Mouse (Mus musculus): ENCODE data around the gene Rbfox1. TPM values are rescaled to one million over a fixed set of nuclear protein-coding genes. Genes with fewer than 3 reads are reported as not detected.

Rbfox1 gene
- polyA plus RNA-seq, 1 experiment from 2014 or later = 276 TPM

GRCm38 (mm10) chr16:6646941-6647340 lies 761.8 kb downstream of the Rbfox1 start:
- H3K27me3 ChIP-seq (replicated peaks; ENCODE audit: control insufficient read depth, insufficient read depth, low read length) = no peaks in the 10 kb centered on the region
- peak; percentile 64 for ATAC-seq
- WGBS = 26% methylated on average over 5 of the region's 5 CpGs

GRCm38 (mm10) chr16:6648753-6649152 lies 763.6 kb downstream of the Rbfox1 start:
- no peaks in the 10 kb centered on the region for H3K9me3 ChIP-seq (ENCODE audit: control insufficient read depth, low read length)
- no peak overlapping the region for H3K27ac ChIP-seq (ENCODE audit: low read depth, low read length)
- H3K9ac ChIP-seq (ENCODE audit: low read depth, low read length) = no peak overlapping the region
- H3K4me3 ChIP-seq (ENCODE audit: low read length) = no peak overlapping the region
- ATAC-seq = no peak
- no peaks in the 10 kb centered on the region for H3K27me3 ChIP-seq (replicated peaks; ENCODE audit: control insufficient read depth, insufficient read depth, low read length)
- no peaks in the 10 kb centered on the region for H3K36me3 ChIP-seq (ENCODE audit: control insufficient read depth, insufficient read depth, low read length)
- H3K4me1 ChIP-seq (ENCODE audit: control insufficient read depth, insufficient read depth, low read depth, low read length) = peaks cover 4% of the 10 kb centered on the region; the same call in 1 of the 2 replicates
- no peak overlapping the region for H3K4me2 ChIP-seq (ENCODE audit: low read length)
- 92% methylated on average over 1 of the region's 1 CpGs for WGBS

More at GRCm38 (mm10) chr16:6646941-6647340, 761.8 kb downstream of the Rbfox1 start:
- Histone ChIP-seq H3K27ac (ENCODE audit: low read depth, low read length) (peak overlapping the region; percentile 32; the same call in 1 of the 2 replicates), H3K9me3 (ENCODE audit: control insufficient read depth, low read length) (no peaks in the 10 kb centered on the region), H3K9ac (ENCODE audit: low read depth, low read length) (0 out of 2 replicates have a peak overlapping the region, but pooled peaks have one; percentile 2), H3K4me2 (ENCODE audit: low read length) (no peak overlapping the region), H3K4me3 (ENCODE audit: low read length) (no peak overlapping the region), H3K36me3 (ENCODE audit: control insufficient read depth, insufficient read depth, low read length) (no peaks in the 10 kb centered on the region), H3K4me1 (ENCODE audit: control insufficient read depth, insufficient read depth, low read depth, low read length) (peaks cover 4% of the 10 kb centered on the region; the same call in 1 of the 2 replicates)

- no peak overlapping the region for H3K27ac ChIP-seq (ENCODE audit: low read depth, low read length)
- H3K4me2 ChIP-seq (ENCODE audit: low read length) = no peak overlapping the region
- H3K36me3 ChIP-seq (ENCODE audit: control insufficient read depth, insufficient read depth, low read length) = 0 out of 2 replicates have a peak, but pooled peaks cover 2% of the 10 kb centered on the region
- H3K9ac ChIP-seq (ENCODE audit: low read depth, low read length) = no peak overlapping the region
- H3K4me3 ChIP-seq (ENCODE audit: low read length) = no peak overlapping the region
- ATAC-seq = no peak
- H3K27me3 ChIP-seq (replicated peaks; ENCODE audit: control insufficient read depth, insufficient read depth, low read length) = no peaks in the 10 kb centered on the region
- peaks cover 9% of the 10 kb centered on the region for H3K9me3 ChIP-seq (ENCODE audit: control insufficient read depth, low read length)
- WGBS = 70% methylated on average over 2 of the region's 2 CpGs
- no peaks in the 10 kb centered on the region for H3K4me1 ChIP-seq (ENCODE audit: control insufficient read depth, insufficient read depth, low read depth, low read length)
Measured at GRCm38 (mm10) chr16:6658594-6658993, 773.4 kb downstream of the Rbfox1 start.

- Histone ChIP-seq H3K27me3 (replicated peaks; ENCODE audit: control insufficient read depth, insufficient read depth, low read length) (no peaks in the 10 kb centered on the region), H3K36me3 (ENCODE audit: control insufficient read depth, insufficient read depth, low read length) (no peaks in the 10 kb centered on the region), H3K27ac (ENCODE audit: low read depth, low read length) (no peak overlapping the region), H3K4me1 (ENCODE audit: control insufficient read depth, insufficient read depth, low read depth, low read length) (no peaks in the 10 kb centered on the region), H3K4me3 (ENCODE audit: low read length) (no peak overlapping the region), H3K9ac (ENCODE audit: low read depth, low read length) (no peak overlapping the region), H3K4me2 (ENCODE audit: low read length) (no peak overlapping the region), H3K9me3 (ENCODE audit: control insufficient read depth, low read length) (no peaks in the 10 kb centered on the region)
- ATAC-seq = no peak
- WGBS = 89% methylated on average over 1 of the region's 1 CpGs
Measured at GRCm38 (mm10) chr16:6686076-6686757, 801.1 kb downstream of the Rbfox1 start.

DNA sequence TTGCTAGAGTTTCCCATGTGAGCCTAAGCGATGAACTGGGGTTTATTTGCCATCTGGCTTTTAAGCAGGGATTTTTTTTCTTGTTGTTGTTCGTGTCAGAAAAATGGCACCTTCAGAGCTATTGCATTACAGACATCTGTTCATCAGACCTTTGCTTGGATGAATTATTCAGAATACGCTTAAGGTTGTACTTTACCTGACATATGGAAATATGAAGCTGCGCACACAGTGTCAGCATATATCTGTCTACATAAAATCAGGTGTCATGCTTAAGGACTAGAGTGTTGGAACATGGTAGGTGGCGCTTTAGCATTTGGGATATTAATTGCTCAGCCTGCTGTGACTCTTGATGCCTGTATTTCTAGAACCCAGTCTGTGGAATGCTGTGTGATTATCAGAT lies 819.7 kb downstream of the Rbfox1 start:
- H3K4me2 ChIP-seq (ENCODE audit: low read length) = no peak overlapping the region
- WGBS = 72% methylated on average over 5 of the region's 5 CpGs
- no peak for ATAC-seq
- no peak overlapping the region for H3K4me3 ChIP-seq (ENCODE audit: low read length)
- no peak overlapping the region for H3K9ac ChIP-seq (ENCODE audit: low read depth, low read length)
- no peaks in the 10 kb centered on the region for H3K27me3 ChIP-seq (replicated peaks; ENCODE audit: control insufficient read depth, insufficient read depth, low read length)
- no peaks in the 10 kb centered on the region for H3K36me3 ChIP-seq (ENCODE audit: control insufficient read depth, insufficient read depth, low read length)
- H3K9me3 ChIP-seq (ENCODE audit: control insufficient read depth, low read length) = no peaks in the 10 kb centered on the region
- H3K27ac ChIP-seq (ENCODE audit: low read depth, low read length) = no peak overlapping the region
- no peaks in the 10 kb centered on the region for H3K4me1 ChIP-seq (ENCODE audit: control insufficient read depth, insufficient read depth, low read depth, low read length)

- H3K27ac ChIP-seq (ENCODE audit: low read depth, low read length) = no peak overlapping the region
- peaks cover 5% of the 10 kb centered on the region; the same call in 1 of the 2 replicates for H3K4me1 ChIP-seq (ENCODE audit: control insufficient read depth, insufficient read depth, low read depth, low read length)
- WGBS = 91% methylated on average over 1 of the region's 1 CpGs
- no peaks in the 10 kb centered on the region for H3K27me3 ChIP-seq (replicated peaks; ENCODE audit: control insufficient read depth, insufficient read depth, low read length)
- H3K4me3 ChIP-seq (ENCODE audit: low read length) = no peak overlapping the region
- H3K9ac ChIP-seq (ENCODE audit: low read depth, low read length) = no peak overlapping the region
- no peak for ATAC-seq
- no peaks in the 10 kb centered on the region for H3K36me3 ChIP-seq (ENCODE audit: control insufficient read depth, insufficient read depth, low read length)
- H3K9me3 ChIP-seq (ENCODE audit: control insufficient read depth, low read length) = no peaks in the 10 kb centered on the region
- no peak overlapping the region for H3K4me2 ChIP-seq (ENCODE audit: low read length)
Measured at GRCm38 (mm10) chr16:6712341-6712740, 827.2 kb downstream of the Rbfox1 start.

GRCm38 (mm10) chr16:6715245-6715644 lies 830.1 kb downstream of the Rbfox1 start:
- no peaks in the 10 kb centered on the region for H3K27me3 ChIP-seq (replicated peaks; ENCODE audit: control insufficient read depth, insufficient read depth, low read length)
- H3K9me3 ChIP-seq (ENCODE audit: control insufficient read depth, low read length) = no peaks in the 10 kb centered on the region
- no peak overlapping the region for H3K4me3 ChIP-seq (ENCODE audit: low read length)
- peaks cover 9% of the 10 kb centered on the region for H3K4me1 ChIP-seq (ENCODE audit: control insufficient read depth, insufficient read depth, low read depth, low read length)
- H3K9ac ChIP-seq (ENCODE audit: low read depth, low read length) = no peak overlapping the region
- no peak overlapping the region for H3K4me2 ChIP-seq (ENCODE audit: low read length)
- H3K36me3 ChIP-seq (ENCODE audit: control insufficient read depth, insufficient read depth, low read length) = no peaks in the 10 kb centered on the region
- ATAC-seq = no peak
- no peak overlapping the region for H3K27ac ChIP-seq (ENCODE audit: low read depth, low read length)
- WGBS = 94% methylated on average over 4 of the region's 4 CpGs

DNA sequence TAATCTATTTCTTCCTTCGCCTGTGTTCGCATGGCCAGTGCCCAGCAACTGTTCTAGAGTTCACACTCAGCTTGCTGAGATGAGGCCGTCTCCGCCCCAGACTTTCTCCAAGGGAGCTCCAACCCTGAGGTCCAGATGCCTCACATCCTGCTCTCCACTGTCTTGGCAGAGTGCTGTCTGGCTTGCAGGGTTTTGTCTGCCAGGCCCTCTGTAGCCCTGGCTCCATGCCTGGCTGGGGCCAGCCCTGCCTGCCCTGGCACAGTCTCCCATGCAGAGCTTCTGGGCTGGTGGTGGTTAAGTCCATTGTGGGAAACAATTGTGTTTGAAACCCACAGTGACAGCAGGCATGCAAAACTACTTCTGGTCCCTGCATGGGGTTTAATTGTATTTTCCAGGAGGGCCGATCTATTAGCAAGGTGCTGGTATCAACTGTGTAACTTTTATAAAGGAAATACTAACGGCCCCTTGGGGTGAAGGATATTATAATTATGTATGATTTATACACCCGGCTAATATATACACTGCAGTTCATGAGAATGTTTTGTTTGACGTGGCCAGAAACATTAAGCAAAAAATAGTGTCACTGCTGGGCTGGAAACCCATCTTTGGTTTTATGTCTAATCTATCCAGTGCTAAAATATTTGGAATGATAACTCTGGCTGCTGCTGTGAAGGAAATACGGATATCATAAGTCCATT lies 831.2 kb downstream of the Rbfox1 start:
- no peak overlapping the region for H3K9ac ChIP-seq (ENCODE audit: low read depth, low read length)
- no peaks in the 10 kb centered on the region for H3K36me3 ChIP-seq (ENCODE audit: control insufficient read depth, insufficient read depth, low read length)
- H3K27me3 ChIP-seq (replicated peaks; ENCODE audit: control insufficient read depth, insufficient read depth, low read length) = no peaks in the 10 kb centered on the region
- H3K27ac ChIP-seq (ENCODE audit: low read depth, low read length) = peak overlapping the region; percentile 3; the same call in 1 of the 2 replicates
- no peak overlapping the region for H3K4me2 ChIP-seq (ENCODE audit: low read length)
- H3K9me3 ChIP-seq (ENCODE audit: control insufficient read depth, low read length) = no peaks in the 10 kb centered on the region
- 49% methylated on average over 9 of the region's 9 CpGs for WGBS
- H3K4me1 ChIP-seq (ENCODE audit: control insufficient read depth, insufficient read depth, low read depth, low read length) = peaks cover 9% of the 10 kb centered on the region
- ATAC-seq = peak; percentile 97
- no peak overlapping the region for H3K4me3 ChIP-seq (ENCODE audit: low read length)

DNA sequence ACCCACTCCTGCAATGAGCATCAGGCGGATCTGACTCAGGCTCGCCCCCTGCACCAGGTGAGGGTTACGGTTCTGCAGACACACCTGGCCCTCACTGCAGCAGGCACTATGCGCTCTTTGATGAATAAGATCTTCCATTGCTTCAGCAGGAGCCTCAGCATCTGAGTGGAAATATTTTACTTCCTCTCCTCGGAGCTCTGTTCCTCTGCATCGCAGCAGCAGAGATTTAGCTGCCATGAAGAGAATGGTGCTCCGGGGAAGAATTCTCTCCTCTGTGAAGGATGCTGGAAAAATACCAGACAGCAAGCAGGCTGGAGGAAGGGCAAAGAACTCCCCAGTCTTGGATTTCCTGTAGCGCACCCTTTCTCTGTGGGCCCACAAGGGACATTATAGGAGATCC lies 833.9 kb downstream of the Rbfox1 start:
- H3K4me3 ChIP-seq (ENCODE audit: low read length) = no peak overlapping the region
- H3K36me3 ChIP-seq (ENCODE audit: control insufficient read depth, insufficient read depth, low read length) = no peaks in the 10 kb centered on the region
- H3K27ac ChIP-seq (ENCODE audit: low read depth, low read length) = peak overlapping the region; percentile 41; the same call in 1 of the 2 replicates
- H3K9ac ChIP-seq (ENCODE audit: low read depth, low read length) = no peak overlapping the region
- no peaks in the 10 kb centered on the region for H3K27me3 ChIP-seq (replicated peaks; ENCODE audit: control insufficient read depth, insufficient read depth, low read length)
- no peak overlapping the region for H3K4me2 ChIP-seq (ENCODE audit: low read length)
- WGBS = 65% methylated on average over 8 of the region's 8 CpGs
- no peaks in the 10 kb centered on the region for H3K9me3 ChIP-seq (ENCODE audit: control insufficient read depth, low read length)
- no peak for ATAC-seq
- peaks cover 11% of the 10 kb centered on the region for H3K4me1 ChIP-seq (ENCODE audit: control insufficient read depth, insufficient read depth, low read depth, low read length)

Measured in hindbrain, embryonic 16.5 days (tissue).